Mouse (Mus musculus) limb, embryonic 14.5 days (tissue): Measurements from ENCODE around the gene Map4k4. TPM values are rescaled to one million over a fixed set of nuclear protein-coding genes. Genes with fewer than 3 reads are reported as not detected.

ENCODE experiments used
- ATAC-seq: fragments of 200-750 bp; cut with Nextera tagmentation; 2 replicates; pipeline ENCODE4 v1.8.0; 2017; ENCODE audit warnings: low read depth, moderate number of reproducible peaks, moderate TSS enrichment; ENCODE audit not compliant: low FRiP score
- DNase-seq: peaks from one replicate; pipeline ENCODE4 v3.0.0-alpha.2; 2015; ENCODE audit warnings: low spot score
- H3K27ac ChIP-seq: fragments of 300-500 bp; sonication (generic); replicated peaks from 2 replicates; pipeline ENCODE4 v1.5.1; 2014; ENCODE audit warnings: low read depth, mild to moderate bottlenecking, low read length, moderate library complexity, mixed read lengths
- H3K27me3 ChIP-seq: fragments of 300-500 bp; sonication (generic); 2 replicates; pipeline ENCODE4 v1.6.1; 2014; ENCODE audit warnings: low read length, mixed read lengths; ENCODE audit not compliant: control insufficient read depth, insufficient read depth
- H3K36me3 ChIP-seq: fragments of 300-500 bp; sonication (generic); 2 replicates; pipeline ENCODE4 v1.6.1; 2014; ENCODE audit warnings: mild to moderate bottlenecking, low read length, moderate library complexity, mixed read lengths; ENCODE audit not compliant: control insufficient read depth, insufficient read depth
- H3K4me1 ChIP-seq: fragments of 300-500 bp; sonication (generic); 2 replicates; pipeline ENCODE4 v1.6.1; 2014; ENCODE audit warnings: antibody characterized with exemption, low read length, mixed read lengths; ENCODE audit not compliant: control insufficient read depth, insufficient read depth
- H3K4me2 ChIP-seq: fragments of 300-500 bp; sonication (generic); replicated peaks from 2 replicates; pipeline ENCODE4 v1.6.1; 2014; ENCODE audit warnings: low read depth, mild to moderate bottlenecking, low read length, moderate library complexity; ENCODE audit not compliant: severe bottlenecking
- H3K4me3 ChIP-seq: fragments of 300-500 bp; sonication (generic); replicated peaks from 2 replicates; pipeline ENCODE4 v1.5.1; 2014; ENCODE audit warnings: low read length
- H3K9ac ChIP-seq: fragments of 300-500 bp; sonication (generic); 2 replicates; pipeline ENCODE4 v1.6.1; 2014; ENCODE audit warnings: mild to moderate bottlenecking, low read depth, low read length, moderate library complexity; ENCODE audit not compliant: severe bottlenecking
- H3K9me3 ChIP-seq: fragments of 300-500 bp; sonication (generic); 2 replicates; pipeline ENCODE4 v1.6.1; 2016; ENCODE audit warnings: low read length; ENCODE audit not compliant: control insufficient read depth
- POLR2A ChIP-seq: fragments of 200-500 bp; IDR thresholded peaks from 2 replicates; pipeline ENCODE4 v1.8.0; 2012; ENCODE audit warnings: inconsistent platforms, mild to moderate bottlenecking, moderate library complexity, borderline replicate concordance; ENCODE audit not compliant: insufficient read depth, insufficient read length; ENCODE audit errors: extremely low read depth
- WGBS: fragments of 180-500 bp; shearing (Covaris S2); extraction: QIAGEN DNeasy Blood & Tissue Kit; methylation state at CpG from one replicate; pipeline ENCODE4 v1.1.7; 2014; 5-methylcytosine and 5-hydroxymethylcytosine counted together
- polyA plus RNA-seq, 2 experiments: library from polyadenylated mRNA; depleted of rRNA in 1 of 2; stranded (reverse) in 1 of 2; unstranded in 1 of 2; fragments of >200 nt; fragmentation: Nextera tagmentation in 1 of 2; extraction: Ambion mirVana in 1 of 2; gene quantifications; 2 replicates each; pipeline versions ENCODE4 v1.2.1 to v1.2.3; 2012 to 2014

Map4k4 gene
- polyA plus RNA-seq (2012; rRNA removed) = 221 and 237 TPM in 2 replicates
- 40.4 and 50.4 TPM in 2 replicates for polyA plus RNA-seq (2014; fragmentation: Nextera tagmentation; extraction: Ambion mirVana)

- ATAC-seq = peak; percentile 91
- H3K4me2 ChIP-seq = peak within 1 kb of the TSS; percentile 79
- peaks cover 21% of the 10 kb centered on the region for H3K36me3 ChIP-seq
- H3K4me3 ChIP-seq = peak within 1 kb of the TSS; percentile 98
- 4% methylated on average over 25 of the region's 97 CpGs for WGBS
- H3K9ac ChIP-seq = peak within 1 kb of the TSS; percentile 100
- peak; percentile 75; the same call in 1 of the 2 replicates for TF ChIP-seq POLR2A
- H3K27me3 ChIP-seq = no peaks in the 10 kb centered on the region
- peak within 1 kb of the TSS; percentile 98 for H3K27ac ChIP-seq
- DNase-seq = peak; percentile 84
- H3K9me3 ChIP-seq = no peaks in the 10 kb centered on the region
- peaks cover 30% of the 10 kb centered on the region for H3K4me1 ChIP-seq
Measured at GRCm38 (mm10) chr1:39900181-39901005, at the start of gene Map4k4. Gene Map4k4, plus strand, starts transcription at chr1:39900913.

- TF ChIP-seq POLR2A = no peak
- Histone ChIP-seq H3K4me2 (no peak overlapping the region), H3K4me3 (no peak overlapping the region), H3K27ac (no peak overlapping the region), H3K9me3 (no peaks in the 10 kb centered on the region), H3K36me3 (no peaks in the 10 kb centered on the region), H3K4me1 (no peaks in the 10 kb centered on the region), H3K27me3 (no peaks in the 10 kb centered on the region), H3K9ac (no peak overlapping the region)
- DNase-seq (no peak), ATAC-seq (no peak)
- WGBS = 89% methylated on average over 6 of the region's 6 CpGs
Measured at GRCm38 (mm10) chr1:39855949-39856348, 44.8 kb upstream of the Map4k4 start.

GRCm38 (mm10) chr1:39856795-39857447 lies 43.8 kb upstream of the Map4k4 start:
- H3K4me2 ChIP-seq = no peak overlapping the region
- ATAC-seq = no peak
- no peak for TF ChIP-seq POLR2A
- H3K27ac ChIP-seq = no peak overlapping the region
- no peak for DNase-seq
- no peak overlapping the region for H3K9ac ChIP-seq
- no peaks in the 10 kb centered on the region for H3K27me3 ChIP-seq
- WGBS = 78% methylated on average over 7 of the region's 7 CpGs
- no peak overlapping the region for H3K4me3 ChIP-seq
- H3K4me1 ChIP-seq = no peaks in the 10 kb centered on the region
- H3K9me3 ChIP-seq = no peaks in the 10 kb centered on the region
- no peaks in the 10 kb centered on the region for H3K36me3 ChIP-seq

DNA sequence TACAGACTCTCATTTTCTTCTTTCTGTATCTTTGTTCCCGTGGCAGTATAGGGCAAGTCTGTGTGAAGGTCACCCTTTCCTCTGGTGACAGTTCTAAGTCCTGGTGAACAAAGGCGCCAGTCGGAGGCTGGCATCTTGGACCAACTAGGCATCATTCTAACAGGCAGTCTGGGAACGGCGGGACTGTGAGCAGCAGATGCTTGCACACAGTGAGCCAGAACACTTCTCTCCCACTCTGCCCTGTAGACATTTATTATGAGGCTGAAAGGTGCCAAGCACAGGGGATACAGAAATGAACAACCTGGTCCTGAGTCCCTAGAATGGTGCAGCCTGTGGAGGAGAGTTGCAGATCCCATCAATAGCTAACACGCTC lies 43.3 kb upstream of the Map4k4 start:
- 89% methylated on average over 6 of the region's 6 CpGs for WGBS
- H3K27me3 ChIP-seq = no peaks in the 10 kb centered on the region
- no peak overlapping the region for H3K27ac ChIP-seq
- H3K4me2 ChIP-seq = no peak overlapping the region
- H3K4me1 ChIP-seq = no peaks in the 10 kb centered on the region
- DNase-seq (no peak), ATAC-seq (no peak)
- no peaks in the 10 kb centered on the region for H3K36me3 ChIP-seq
- TF ChIP-seq POLR2A = no peak
- no peak overlapping the region for H3K4me3 ChIP-seq
- H3K9ac ChIP-seq = no peak overlapping the region
- no peaks in the 10 kb centered on the region for H3K9me3 ChIP-seq

- WGBS = 27% methylated on average over 6 of the region's 6 CpGs
- ATAC-seq (no peak; the same call in 1 of the 2 replicates), DNase-seq (no peak)
- H3K27me3 ChIP-seq = no peaks in the 10 kb centered on the region
- no peaks in the 10 kb centered on the region for H3K4me1 ChIP-seq
- H3K9me3 ChIP-seq = no peaks in the 10 kb centered on the region
- no peak overlapping the region for H3K27ac ChIP-seq
- no peak overlapping the region for H3K9ac ChIP-seq
- H3K36me3 ChIP-seq = no peaks in the 10 kb centered on the region
- no peak overlapping the region for H3K4me2 ChIP-seq
- TF ChIP-seq POLR2A = no peak
- no peak overlapping the region for H3K4me3 ChIP-seq
Measured at GRCm38 (mm10) chr1:39859213-39859612, 41.5 kb upstream of the Map4k4 start.
